Mouse (Mus musculus) C2C12 (cell line): Measurements from ENCODE around the gene Ehd4. TPM values are rescaled to one million over a fixed set of nuclear protein-coding genes. Genes with fewer than 3 reads are reported as not detected.

Experiments used
- H3K27me3 ChIP-seq: one replicate; pipeline ENCODE4 v1.6.1; 2011; ENCODE audit not compliant: control insufficient read depth, insufficient read depth, insufficient read length
- H3K36me3 ChIP-seq: one replicate; pipeline ENCODE4 v1.6.1; 2011; ENCODE audit not compliant: control insufficient read depth, insufficient read depth
- H3K4me3 ChIP-seq: one replicate; pipeline ENCODE4 v1.5.1; 2011; ENCODE audit warnings: mild to moderate bottlenecking, control low read depth; ENCODE audit not compliant: poor library complexity, insufficient read depth, severe bottlenecking
- H3K79me2 ChIP-seq: one replicate; pipeline ENCODE4 v1.6.1; 2011; ENCODE audit not compliant: control insufficient read depth, insufficient read depth
- H3K79me3 ChIP-seq: one replicate; pipeline ENCODE4 v1.6.1; 2011; ENCODE audit warnings: low read depth, control low read depth
- H3ac ChIP-seq: one replicate; pipeline ENCODE3; 2011; ENCODE audit warnings: low read depth; ENCODE audit not compliant: control insufficient read depth, insufficient read length
- CEBPB ChIP-seq: IDR thresholded peaks from one replicate; pipeline ENCODE4 v1.6.1; 2011; ENCODE audit warnings: low read depth, mild to moderate bottlenecking, control low read depth, moderate library complexity
- CTCF ChIP-seq: IDR thresholded peaks from one replicate; pipeline ENCODE4 v1.5.1; 2011; ENCODE audit not compliant: control insufficient read depth, insufficient read depth, insufficient read length
- FOSL1 ChIP-seq: IDR thresholded peaks from one replicate; pipeline ENCODE4 v1.8.0; 2011; ENCODE audit warnings: mild to moderate bottlenecking, low read length; ENCODE audit not compliant: poor library complexity, insufficient read depth, severe bottlenecking
- MAX ChIP-seq: IDR thresholded peaks from one replicate; pipeline ENCODE4 v1.6.1; 2011; ENCODE audit warnings: mild to moderate bottlenecking, control low read depth
- MYOD1 ChIP-seq: IDR thresholded peaks from one replicate; pipeline ENCODE4 v1.6.1; 2011; ENCODE audit warnings: low read depth; ENCODE audit not compliant: control insufficient read depth, insufficient read length
- MYOG ChIP-seq: IDR thresholded peaks from one replicate; pipeline ENCODE4 v1.6.1; 2011; ENCODE audit not compliant: control insufficient read depth, insufficient read length; ENCODE audit errors: extremely low read depth
- USF1 ChIP-seq: IDR thresholded peaks from one replicate; pipeline ENCODE4 v1.6.1; 2011; ENCODE audit warnings: low read depth, mild to moderate bottlenecking, control low read depth, moderate library complexity
- polyA plus RNA-seq: library from polyadenylated mRNA; unstranded; fragments of >200 nt; fragmentation: generic; extraction: Trizol; gene quantifications from one replicate; pipeline ENCODE4 v1.2.1, GENCODE M21; 2012; ENCODE audit warnings: missing spikeins

Gene Ehd4
- polyA plus RNA-seq, 1 experiment, result 60.1 TPM

GRCm38 (mm10) chr2:120129252-120129908, 25.0 kb downstream of the Ehd4 start:
- peaks cover 54% of the 10 kb centered on the region for H3K79me2 ChIP-seq
- H3K36me3 ChIP-seq, result peaks cover 37% of the 10 kb centered on the region
- no peak overlapping the region for H3K4me3 ChIP-seq
- peak overlapping the region; percentile 24 for H3ac ChIP-seq
- peak; percentile 67 for TF ChIP-seq MYOD1
- no peak for TF ChIP-seq MAX
- H3K79me3 ChIP-seq, result peaks cover 10% of the 10 kb centered on the region
- H3K27me3 ChIP-seq, result no peaks in the 10 kb centered on the region

GRCm38 (mm10) chr2:120128611-120129051, 25.8 kb downstream of the Ehd4 start:
- peak; percentile 47 for TF ChIP-seq MAX
- peak; percentile 23 for TF ChIP-seq MYOD1
- peak; percentile 37 for TF ChIP-seq FOSL1
- no peak for TF ChIP-seq USF1
- no peak overlapping the region for H3ac ChIP-seq
- H3K79me2 ChIP-seq, result peaks cover 55% of the 10 kb centered on the region
- no peaks in the 10 kb centered on the region for H3K27me3 ChIP-seq
- H3K79me3 ChIP-seq, result peaks cover 15% of the 10 kb centered on the region
- H3K36me3 ChIP-seq, result peaks cover 38% of the 10 kb centered on the region
- no peak overlapping the region for H3K4me3 ChIP-seq

- H3ac ChIP-seq, result no peak overlapping the region
- H3K79me3 ChIP-seq, result peaks cover 17% of the 10 kb centered on the region
- no peak overlapping the region for H3K4me3 ChIP-seq
- H3K27me3 ChIP-seq, result no peaks in the 10 kb centered on the region
- H3K36me3 ChIP-seq, result peaks cover 38% of the 10 kb centered on the region
- TF ChIP-seq CEBPB (no peak), USF1 (no peak), CTCF (no peak), MYOG (no peak), FOSL1 (no peak)
- peaks cover 54% of the 10 kb centered on the region for H3K79me2 ChIP-seq
Observed at GRCm38 (mm10) chr2:120128011-120128410, 26.4 kb downstream of the Ehd4 start.

- Histone ChIP-seq H3K27me3 (no peaks in the 10 kb centered on the region), H3ac (no peak overlapping the region), H3K36me3 (peaks cover 38% of the 10 kb centered on the region), H3K4me3 (no peak overlapping the region), H3K79me2 (peaks cover 54% of the 10 kb centered on the region), H3K79me3 (peaks cover 17% of the 10 kb centered on the region)
- TF ChIP-seq CEBPB (no peak), USF1 (no peak), MYOG (no peak), FOSL1 (no peak), MAX (no peak), CTCF (no peak), MYOD1 (no peak)
Observed at GRCm38 (mm10) chr2:120126901-120127300, 27.5 kb downstream of the Ehd4 start.

- H3ac ChIP-seq, result no peak overlapping the region
- no peak overlapping the region for H3K4me3 ChIP-seq
- peaks cover 35% of the 10 kb centered on the region for H3K36me3 ChIP-seq
- peaks cover 54% of the 10 kb centered on the region for H3K79me2 ChIP-seq
- H3K79me3 ChIP-seq, result peaks cover 15% of the 10 kb centered on the region
- TF ChIP-seq MYOD1 (no peak), CEBPB (no peak), CTCF (no peak), MYOG (no peak), MAX (no peak), USF1 (no peak), FOSL1 (no peak)
- H3K27me3 ChIP-seq, result no peaks in the 10 kb centered on the region
Observed at GRCm38 (mm10) chr2:120126408-120126807, 28.0 kb downstream of the Ehd4 start.

GRCm38 (mm10) chr2:120125461-120125860, 28.9 kb downstream of the Ehd4 start:
- H3K79me2 ChIP-seq, result peaks cover 52% of the 10 kb centered on the region
- H3K4me3 ChIP-seq, result no peak overlapping the region
- peaks cover 36% of the 10 kb centered on the region for H3K36me3 ChIP-seq
- H3ac ChIP-seq, result no peak overlapping the region
- no peaks in the 10 kb centered on the region for H3K27me3 ChIP-seq
- no peak for TF ChIP-seq MYOG
- no peak for TF ChIP-seq FOSL1
- no peak for TF ChIP-seq USF1
- TF ChIP-seq CEBPB, result no peak
- no peak for TF ChIP-seq CTCF
- TF ChIP-seq MYOD1, result no peak
- no peak for TF ChIP-seq MAX
- H3K79me3 ChIP-seq, result peaks cover 15% of the 10 kb centered on the region
